Mouse (Mus musculus) monocyte, adult 5-6 weeks (primary cell): ENCODE results near the gene Zranb3. TPM values are rescaled to one million over a fixed set of nuclear protein-coding genes. Genes with fewer than 3 reads are reported as not detected.
"Not testable (repeated sequence)": the region's sequence is repeated elsewhere in the genome, so short reads cannot be mapped to it uniquely, and the experiment has no call there.

Source experiments
- ATAC-seq: fragments of 153-309, 156-312 bp; replicated peaks from 2 replicates; pipeline ENCODE4 v1.8.0; 2017; ENCODE audit warnings: mild to moderate bottlenecking; ENCODE audit not compliant: low TSS enrichment, insufficient number of reproducible peaks, severe bottlenecking, poor library complexity, low FRiP score
- total RNA-seq: library from RNA; stranded (forward); fragments of 200-1000, 200-491, 200-594 nt; gene quantifications from 3 replicates; pipeline ENCODE4 v1.2.3, GENCODE M21; 2017

Zranb3 gene
- 1.9 to 5.7 TPM (median 5.4 TPM) in 3 replicates for total RNA-seq

DNA sequence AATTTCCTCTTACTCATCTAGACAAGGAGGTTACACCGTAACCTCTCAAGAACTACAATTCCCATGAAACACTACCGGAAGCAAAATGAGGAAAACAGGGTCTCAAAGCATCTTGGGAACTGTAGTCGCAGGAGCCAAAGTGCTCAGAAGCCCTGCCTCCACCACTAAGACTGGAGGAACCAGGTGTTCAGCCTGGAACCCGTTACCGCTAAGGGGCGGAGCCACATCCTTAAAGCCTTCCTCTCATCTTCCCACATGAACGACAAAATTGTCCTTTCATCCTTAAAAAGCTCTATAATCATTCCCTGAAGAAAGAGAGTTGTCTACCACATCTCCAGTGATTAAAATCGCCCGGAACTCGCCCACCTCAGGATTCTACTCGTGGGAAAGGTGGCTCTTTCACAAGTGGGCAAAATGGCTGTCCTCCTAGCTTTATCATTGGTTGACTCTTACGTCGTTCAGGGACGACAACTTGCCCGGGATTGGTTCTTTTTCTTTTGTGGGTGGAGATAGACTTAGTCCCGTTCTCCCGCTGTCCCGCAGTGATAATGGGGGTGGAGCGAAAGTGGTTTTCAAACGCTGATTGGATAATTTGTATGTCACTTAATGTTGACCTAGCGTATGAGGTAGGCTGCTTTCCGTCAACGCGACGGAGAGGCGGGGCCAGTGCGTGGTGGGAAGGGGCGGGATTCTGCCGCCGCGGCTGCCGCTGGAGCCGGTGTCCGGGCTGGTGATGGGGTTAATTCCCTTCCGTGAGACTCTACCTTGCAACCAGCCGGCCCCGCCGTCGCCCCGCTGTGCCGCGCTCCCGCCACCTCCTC lies at the start of gene Zranb3, which contains the start of gene R3hdm1:
Zranb3 (minus strand) TSS at position 407 of the 821 bp plus-strand sequence.
R3hdm1 (plus strand) TSS at position 661 of the 821 bp plus-strand sequence.
- peak; percentile 96 for ATAC-seq

DNA sequence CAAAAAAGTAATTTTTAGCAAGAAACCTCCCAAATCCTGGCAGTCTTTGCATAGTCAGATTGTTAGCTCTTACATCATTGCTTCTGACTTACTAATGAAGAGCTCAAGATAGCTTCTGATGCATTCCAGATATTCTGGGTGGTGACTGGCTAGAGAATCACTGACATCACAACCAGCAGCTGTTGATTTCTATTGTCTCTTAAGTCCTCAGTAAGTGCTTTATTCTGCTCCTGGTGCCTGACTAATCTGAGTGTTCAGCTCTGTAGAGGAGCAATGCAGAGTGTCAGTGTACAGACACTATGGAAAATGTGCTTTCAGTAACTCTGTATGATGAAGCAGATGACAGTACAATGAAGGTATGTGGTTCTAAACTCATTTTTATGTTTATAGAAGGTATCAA lies 38.9 kb upstream of the Zranb3 start:
- no peak for ATAC-seq

DNA sequence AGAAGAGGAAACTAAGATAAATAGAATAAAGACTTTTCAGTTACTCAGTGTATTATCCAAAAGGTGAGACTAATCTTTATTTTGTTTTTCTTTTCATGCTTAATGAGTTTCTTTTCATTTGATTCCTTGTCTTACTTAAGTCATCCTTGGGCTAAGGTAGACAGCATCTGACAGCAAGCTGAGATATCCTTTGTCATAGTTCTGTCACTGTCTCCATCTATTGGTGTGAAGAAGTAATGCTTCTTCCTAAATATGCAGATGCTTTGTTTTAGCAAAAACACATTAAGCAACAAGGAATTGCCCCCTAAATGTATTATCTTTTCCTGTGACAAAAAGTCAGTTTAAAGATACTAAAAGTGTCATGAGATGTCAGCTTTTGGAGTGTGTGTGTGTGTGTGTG lies 38.2 kb upstream of the Zranb3 start:
- no peak for ATAC-seq

DNA sequence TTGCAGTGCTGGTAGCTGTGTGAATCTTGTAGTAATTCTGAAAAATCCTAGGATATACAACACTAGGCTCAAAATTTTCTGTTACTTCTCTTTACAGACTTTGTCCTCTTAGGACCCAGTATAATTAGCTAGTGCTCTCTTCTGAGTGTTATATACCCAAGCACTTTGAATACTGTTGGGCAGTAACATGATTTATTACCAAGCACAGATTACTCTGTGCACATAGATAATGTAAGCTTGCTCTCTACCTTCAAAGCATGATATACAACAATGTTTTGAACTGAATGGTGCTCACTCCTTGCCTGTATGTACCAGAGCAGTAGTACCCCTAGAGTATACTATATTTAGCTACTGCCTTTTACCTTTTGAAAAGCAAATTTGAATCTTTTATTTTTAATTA lies 33.4 kb upstream of the Zranb3 start:
- ATAC-seq = not testable (repeated sequence)

DNA sequence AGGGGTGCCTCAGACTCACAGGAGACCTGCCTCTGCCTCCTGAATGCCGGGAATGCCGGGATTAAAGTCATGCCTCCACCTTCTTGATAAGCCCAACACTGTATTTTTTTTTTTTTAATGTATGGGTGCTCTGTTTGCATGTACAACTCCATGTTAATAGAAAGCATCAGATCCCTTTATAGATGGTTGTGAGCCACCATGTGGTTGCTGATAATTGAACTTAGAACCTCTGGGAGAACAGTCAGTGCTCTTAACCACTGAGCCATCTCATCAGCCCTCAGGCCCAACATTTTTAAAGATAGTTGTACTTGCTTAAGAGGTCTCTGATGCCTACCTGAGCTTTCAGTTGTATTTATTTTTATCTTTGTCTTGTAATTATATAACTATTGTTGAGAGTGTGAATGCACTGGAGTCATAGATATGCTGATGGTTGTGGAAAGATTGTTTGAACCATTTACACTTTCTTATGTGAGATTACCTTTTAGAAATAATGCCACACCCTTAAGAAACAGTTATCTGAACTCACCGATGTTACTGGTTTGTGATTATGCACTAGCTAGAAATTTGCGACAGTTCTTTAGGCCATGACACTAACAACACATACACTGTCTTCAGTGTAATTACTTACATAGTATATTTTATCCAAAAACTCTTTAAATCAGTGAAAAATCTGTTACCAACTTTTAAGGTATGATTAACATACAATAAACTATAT lies 18.2 kb upstream of the Zranb3 start:
- ATAC-seq = no peak

DNA sequence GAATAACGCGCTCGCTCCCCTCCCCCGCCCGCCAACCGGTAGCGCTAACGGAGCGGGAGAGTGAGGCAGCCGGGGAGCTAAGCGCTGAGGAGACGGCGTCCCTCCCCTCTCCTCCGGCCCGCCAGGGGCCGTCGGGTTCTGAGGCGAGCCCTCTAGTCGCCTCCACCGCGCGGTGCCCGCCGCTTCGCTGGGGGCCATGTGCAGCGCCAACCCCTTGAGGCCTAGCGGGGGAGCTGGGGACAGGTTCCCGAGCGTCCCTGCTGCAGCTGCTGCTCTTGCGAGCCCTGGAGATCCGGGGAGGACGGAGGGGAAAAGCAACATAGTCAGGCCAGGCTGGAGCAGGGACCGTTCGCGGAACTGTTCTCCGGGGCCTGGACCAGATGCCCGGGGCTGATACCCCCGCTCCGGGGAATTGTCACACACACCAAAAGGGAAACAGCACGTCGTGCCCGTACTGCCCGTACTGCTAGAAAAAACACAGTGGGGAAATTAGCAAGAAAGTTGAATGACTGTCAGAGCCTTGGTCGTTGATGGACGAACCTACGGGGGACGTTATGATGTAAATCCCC lies 757 bp upstream of the Zranb3 start:
- ATAC-seq = no peak; the same call in 1 of the 2 replicates

DNA sequence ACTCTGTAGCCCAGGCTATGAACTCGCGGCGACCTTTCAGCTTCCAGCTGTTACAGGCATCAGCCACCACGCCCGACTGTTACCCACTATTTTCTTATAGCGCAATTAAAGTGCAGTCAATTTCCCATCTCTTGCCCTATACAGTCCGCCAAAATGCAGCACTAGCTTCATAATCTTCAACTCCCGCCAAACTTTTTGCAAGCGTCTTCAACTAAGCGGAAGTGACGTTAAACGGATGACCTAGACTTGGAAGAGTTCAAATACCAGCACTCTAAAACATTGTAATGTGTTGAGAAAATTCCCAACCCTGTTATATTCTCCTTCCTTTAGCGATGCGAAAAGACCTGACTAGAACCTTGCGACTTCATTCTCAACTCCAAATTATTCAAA lies 601 bp downstream of the Zranb3 start:
- ATAC-seq = peak; percentile 30; the same call in 1 of the 2 replicates

DNA sequence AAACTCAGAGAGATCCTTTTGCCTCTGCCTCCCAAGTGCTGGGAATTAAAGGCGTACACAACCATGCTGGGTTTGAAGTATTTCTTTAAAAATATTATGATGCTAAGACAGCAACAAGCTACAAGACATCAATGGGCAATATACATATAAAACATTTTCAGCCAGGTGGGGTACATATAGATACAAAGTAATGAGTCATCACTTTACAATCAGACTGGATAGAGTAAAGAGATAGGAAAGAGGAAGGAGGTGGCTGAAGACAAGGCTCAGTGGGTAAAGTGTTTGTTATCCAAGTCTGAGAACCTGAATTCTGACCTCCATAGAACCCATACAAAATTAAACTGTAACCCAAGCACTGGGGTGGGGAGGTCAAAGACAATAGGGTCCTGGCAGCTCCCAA lies 4.5 kb downstream of the Zranb3 start:
- ATAC-seq = no peak

DNA sequence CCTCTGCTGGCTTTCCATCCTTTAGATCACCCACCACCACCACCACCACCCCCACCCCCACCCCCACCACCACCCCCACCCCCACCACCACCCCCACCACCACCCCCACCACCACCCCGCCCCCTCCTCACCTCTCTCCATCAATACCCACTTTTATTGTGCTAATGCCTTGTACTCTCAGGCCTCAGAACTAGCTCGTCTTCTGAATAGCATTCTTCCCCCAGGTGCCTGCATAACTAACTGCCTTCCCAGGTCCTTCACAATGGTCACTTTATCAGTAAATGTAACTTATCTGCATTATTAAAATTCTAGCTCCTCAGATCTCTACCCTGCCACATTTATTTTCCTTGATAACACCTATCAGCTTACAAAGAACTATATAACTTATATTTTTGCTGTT lies 8.2 kb downstream of the Zranb3 start:
- no peak for ATAC-seq

DNA sequence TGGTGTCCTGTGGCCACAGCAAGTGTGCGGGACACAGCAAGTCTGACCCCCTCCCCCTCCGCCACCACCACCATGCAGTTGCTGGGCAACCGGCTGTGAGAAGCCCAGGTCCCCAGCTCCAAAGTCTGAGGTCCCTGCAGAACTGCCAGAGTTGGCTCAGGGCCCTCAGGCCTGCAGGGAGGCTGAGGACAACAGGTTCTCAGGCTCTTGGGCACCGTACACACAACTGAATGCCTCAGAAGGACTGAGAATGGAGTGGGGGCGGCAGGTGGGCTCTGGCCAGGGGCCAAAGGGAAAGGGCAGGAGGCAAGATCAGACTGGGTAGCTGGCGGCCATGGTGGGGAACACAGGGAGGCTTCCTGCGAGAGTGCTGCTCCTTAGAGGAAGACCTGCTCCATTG lies 20.0 kb downstream of the Zranb3 start:
- no peak for ATAC-seq

DNA sequence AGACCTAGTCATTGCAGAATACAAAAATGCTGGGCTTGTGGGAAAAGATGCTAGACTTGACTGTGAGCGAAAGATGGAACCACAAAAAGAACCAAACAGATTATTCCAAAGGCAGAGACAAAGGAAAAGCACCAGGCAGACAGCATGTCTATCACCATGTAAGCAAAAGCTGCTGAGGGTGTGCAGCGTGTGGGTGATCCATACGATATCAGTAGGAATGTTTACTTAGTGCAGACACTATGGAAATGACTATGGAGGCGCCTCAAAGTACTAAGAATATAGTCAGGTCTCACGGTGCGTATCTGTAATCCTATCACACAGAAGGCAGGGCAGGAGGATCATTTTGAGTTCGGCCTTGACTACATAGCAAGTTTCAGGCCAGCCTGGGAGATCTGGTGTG lies 21.0 kb downstream of the Zranb3 start:
- no peak for ATAC-seq

DNA sequence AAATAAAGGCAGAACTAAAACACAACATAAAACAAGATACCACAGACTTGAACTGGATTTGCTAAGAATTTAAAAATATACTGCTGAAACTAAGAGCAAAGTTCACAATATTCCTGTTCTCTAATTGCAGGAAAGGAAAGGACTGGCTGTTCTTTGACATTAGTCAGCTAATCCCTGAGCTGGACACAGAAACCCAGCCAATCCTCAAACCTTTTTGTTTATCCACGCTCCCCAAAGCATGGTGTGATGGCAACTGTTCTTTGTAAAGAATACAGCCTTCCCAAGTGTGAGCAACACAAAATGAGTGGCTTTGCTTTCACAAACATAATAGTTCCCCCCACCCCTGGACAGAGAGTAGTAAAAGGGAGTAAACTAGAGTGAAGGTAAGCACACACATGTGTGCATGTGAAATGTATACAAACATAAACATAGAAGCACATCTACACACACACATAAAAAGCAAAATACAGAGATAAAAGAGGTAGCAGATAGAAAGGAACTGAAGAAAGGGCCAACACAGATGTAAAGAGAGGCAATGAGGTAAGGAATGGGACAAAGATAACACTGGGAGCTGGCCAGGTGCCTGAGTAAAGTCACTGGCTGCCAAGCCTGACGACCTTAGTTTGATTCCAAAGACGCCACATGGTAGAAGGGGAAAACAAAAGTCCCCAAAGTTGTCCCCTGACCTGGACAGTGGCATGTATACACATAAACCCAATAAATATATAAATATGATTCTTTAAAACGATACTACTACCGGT lies 21.7 kb downstream of the Zranb3 start:
- ATAC-seq = no peak

DNA sequence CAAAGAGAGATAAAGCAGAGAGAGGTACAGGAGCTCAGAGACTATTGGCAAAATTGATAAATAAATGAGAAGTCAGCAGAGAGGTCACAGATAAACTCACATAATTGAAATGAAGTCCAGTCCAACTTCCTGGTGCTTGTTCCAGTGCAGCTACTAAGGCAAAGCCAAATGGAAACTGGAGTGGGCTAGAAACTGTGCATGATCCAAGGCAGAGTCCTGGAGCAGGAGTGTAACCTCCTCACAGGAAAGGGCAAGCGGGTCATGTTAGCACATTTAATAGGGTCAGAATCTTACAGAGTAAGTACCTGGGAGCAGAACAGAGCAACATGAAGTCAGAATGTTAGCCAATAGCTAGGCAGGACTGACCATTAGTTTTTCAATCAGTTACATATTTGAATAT lies 24.2 kb downstream of the Zranb3 start:
- ATAC-seq = no peak

DNA sequence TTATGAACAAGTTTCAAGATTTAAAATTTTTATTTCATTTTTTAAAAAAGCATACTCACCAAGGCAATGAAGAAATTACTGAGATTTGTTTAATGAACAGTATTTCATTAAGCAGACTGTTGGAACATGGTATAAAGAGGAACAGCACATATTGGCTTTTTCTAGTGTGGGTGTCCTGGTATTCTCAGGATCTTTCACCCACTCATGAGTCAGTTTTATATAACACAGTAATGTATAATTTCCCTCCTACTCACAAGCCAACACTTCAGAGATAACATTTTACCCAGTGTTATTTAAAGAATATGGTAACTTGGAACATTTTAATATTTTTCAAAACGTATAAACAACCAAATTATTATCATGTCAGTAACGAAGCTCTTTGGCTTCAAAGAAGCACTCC lies 25.1 kb downstream of the Zranb3 start:
- ATAC-seq = no peak

DNA sequence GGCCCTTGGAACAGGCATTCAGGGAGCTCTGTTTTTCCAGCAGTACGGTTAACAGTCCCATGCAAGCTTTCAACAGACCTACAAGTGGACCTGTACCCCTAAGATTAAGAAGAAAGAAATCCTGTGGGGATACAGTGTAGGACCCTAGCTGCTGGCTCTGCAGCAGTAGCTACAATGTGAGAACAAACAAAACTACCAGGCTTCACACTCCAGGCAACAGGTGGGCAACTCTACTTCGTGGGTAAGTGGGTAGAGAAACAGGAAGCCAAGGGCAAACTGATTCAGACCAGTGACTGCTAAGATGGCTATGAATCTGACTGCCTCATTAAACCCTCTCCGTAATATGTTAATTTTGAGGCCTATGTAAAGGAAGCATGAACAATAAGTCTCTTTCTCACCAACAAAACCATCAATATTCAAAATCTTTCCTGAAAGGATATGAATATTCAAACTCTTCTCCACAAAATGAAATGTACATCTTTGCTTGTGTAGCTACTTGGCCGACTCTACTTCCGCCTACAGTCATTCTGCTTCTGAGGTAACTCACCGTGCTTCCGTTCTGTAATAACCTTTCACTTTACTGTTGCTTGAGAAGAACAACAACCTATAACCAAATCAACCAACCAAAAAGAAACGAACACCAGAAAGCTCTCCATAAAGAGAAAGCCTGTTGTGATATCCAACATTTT lies 25.9 kb downstream of the Zranb3 start:
- no peak for ATAC-seq

DNA sequence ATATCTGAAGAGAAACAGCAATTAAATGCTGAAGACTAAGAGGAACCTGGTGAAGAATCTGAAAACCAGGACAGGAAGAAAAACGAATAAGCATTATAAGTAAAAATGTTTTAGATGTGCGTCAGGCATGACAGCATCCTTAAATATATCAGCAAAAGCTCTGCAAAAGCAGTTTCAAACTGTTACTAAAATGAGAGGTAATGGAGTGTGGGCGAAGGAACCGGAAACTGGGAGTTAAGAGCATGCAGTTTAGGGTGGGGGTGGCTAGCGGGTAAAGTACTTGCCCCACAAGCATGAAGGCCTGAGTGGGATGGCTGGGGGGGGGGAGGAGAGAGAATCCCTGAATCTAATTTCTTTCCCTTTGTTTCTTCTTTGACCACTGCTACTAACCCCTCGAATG lies 29.8 kb downstream of the Zranb3 start:
- no peak for ATAC-seq

DNA sequence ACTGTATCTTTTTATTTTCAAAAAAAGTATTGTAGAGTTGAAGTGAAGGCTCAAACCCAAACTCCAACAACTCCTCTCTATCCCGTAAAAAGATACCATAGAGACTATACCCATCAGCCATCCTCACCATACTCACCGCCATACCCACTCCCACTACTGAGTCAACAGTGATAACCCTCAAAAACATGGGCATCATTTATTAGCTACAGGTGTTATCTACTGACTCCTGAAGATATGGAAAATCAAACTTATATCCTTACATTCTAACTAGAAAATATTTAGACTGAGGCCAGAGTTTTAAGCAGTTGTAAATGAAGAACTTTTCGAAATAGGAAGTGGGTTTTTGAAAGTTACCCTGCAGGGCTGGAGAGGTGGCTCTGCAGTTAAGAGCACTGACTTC lies 32.8 kb downstream of the Zranb3 start:
- no peak for ATAC-seq

DNA sequence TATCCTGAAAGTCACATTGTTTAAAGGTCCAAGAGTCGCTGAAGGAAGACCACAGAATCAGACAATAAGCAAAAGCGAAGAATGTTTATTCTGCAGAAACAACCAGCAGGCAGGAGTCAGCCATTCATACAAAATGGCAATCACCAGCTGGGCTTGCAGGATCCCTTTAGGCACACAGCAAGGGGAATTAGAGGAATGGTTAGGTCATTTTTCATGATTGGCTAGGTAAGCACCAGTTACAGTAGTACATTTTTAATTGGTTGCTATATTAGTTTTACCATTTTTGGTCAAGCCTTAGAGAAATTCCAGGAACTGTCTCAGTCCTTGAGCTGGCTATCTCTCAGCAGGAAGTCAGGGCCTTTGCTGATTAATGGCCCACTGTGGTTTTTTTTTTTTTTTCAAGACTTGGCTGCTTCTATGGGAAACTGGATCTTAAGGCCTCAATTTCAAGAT lies 33.9 kb downstream of the Zranb3 start:
- ATAC-seq = no peak
